ENCODE assay signal across 17 mouse cellular contexts in genomic region chr8:90290811-90291210, GRCm38 (mm10).
"Had no signal": no experiment of that assay in that cellular context is flagged by ENCODE, and none has a peak within 500 bp of the region (broad histone marks: within the 10 kb centered on the region; RNA-seq: fewer than 3 reads in every experiment).

No protein-coding gene starts in this region.

- H3K4me2 ChIP-seq: limb, embryonic 12.5 days; liver, embryonic 13.5 days; midbrain, embryonic 12.5 days; neural tube, embryonic 13.5 days had no signal

- H3K4me1 ChIP-seq: limb, embryonic 12.5 days; liver, embryonic 13.5 days; midbrain, embryonic 12.5 days had no signal

- H3K27ac ChIP-seq: kidney, postnatal 0 days; limb, embryonic 12.5 days; liver, embryonic 13.5 days; midbrain, embryonic 12.5 days; neural tube, embryonic 13.5 days had no signal

- H3K9me3 ChIP-seq: limb, embryonic 12.5 days; liver, embryonic 13.5 days; midbrain, embryonic 12.5 days; neural tube, embryonic 13.5 days had no signal

- H3K4me3 ChIP-seq: limb, embryonic 12.5 days; liver, embryonic 13.5 days; midbrain, embryonic 12.5 days; neural tube, embryonic 13.5 days had no signal

- DNase-seq: kidney, adult 11 months; kidney, adult 9 months; kidney, postnatal 36 days; layer of hippocampus, adult 9-11 months; layer of hippocampus, postnatal 36 days; liver; liver, embryonic 13.5 days; liver, postnatal 0 days; retina, postnatal 1 day; right cerebral cortex, postnatal 4 days; spleen, adult 18-20 months; thymus, adult 18-20 months; thymus, postnatal 25 days had no signal

- H3K9ac ChIP-seq: limb, embryonic 12.5 days; liver, embryonic 13.5 days; liver, postnatal 0 days; midbrain, embryonic 12.5 days; neural tube, embryonic 13.5 days had no signal

- ATAC-seq: liver, postnatal 0 days had no signal

- H3K36me3 ChIP-seq: limb, embryonic 12.5 days; liver, embryonic 13.5 days; neural tube, embryonic 13.5 days had no signal

- H3K27me3 ChIP-seq: limb, embryonic 12.5 days; liver, embryonic 13.5 days; midbrain, embryonic 12.5 days; neural tube, embryonic 13.5 days had no signal
